ENCODE assay signal across 25 mouse cellular contexts in the genomic region with DNA sequence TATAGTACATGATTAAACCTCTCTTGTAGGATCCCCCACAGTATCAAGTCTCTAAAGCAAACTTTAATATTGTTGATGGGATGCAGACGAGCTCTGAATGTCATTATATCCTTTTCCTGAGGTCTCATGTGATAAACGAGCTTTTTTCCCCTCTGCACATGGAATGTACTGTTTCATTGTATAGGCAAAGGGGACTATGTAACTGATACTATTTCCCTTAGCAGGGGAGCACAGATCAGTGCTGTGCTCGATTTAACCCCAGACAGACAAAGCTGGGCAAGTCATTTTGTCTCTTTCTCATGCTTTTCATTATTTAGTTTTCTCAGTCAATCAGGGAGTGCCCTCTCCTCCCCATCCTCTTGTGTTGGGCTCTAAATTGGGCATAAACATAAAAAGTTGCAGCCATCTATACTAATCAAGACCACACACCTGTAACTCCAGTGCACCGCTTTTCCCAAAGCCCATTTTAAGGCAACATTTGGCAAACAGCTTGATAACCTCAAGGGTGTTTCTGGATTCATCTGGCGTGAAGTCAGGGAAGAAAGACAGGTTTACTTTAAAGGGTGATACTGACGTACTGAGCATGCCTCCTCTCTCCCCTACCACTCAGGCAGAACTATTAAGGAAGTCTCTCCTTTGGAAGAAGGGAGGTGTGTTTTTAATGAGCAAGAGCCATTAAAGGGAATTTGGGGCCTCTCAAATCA.
DNase-seq lines count a peak whose midpoint lies in the region; ATAC-seq and TF ChIP-seq lines count a peak whose summit lies in the region.
"Had no signal": no experiment of that assay in that cellular context is flagged by ENCODE, and none has a peak within 500 bp of the region (broad histone marks: within the 10 kb centered on the region; RNA-seq: fewer than 3 reads in every experiment).

No protein-coding gene starts in this region.

- no peaks in the 10 kb centered on the region for H3K27me3 ChIP-seq in hindbrain, embryonic 14.5 days (ENCODE audit: control insufficient read depth, insufficient read depth, low read length)
- no peaks in the 10 kb centered on the region for H3K27me3 ChIP-seq in hindbrain, embryonic 12.5 days
- H3K27me3 ChIP-seq in kidney, embryonic 16.5 days (ENCODE audit: insufficient read depth, low read length) = no peaks in the 10 kb centered on the region
- H3K27me3 ChIP-seq in embryonic facial prominence, embryonic 14.5 days (replicated peaks; ENCODE audit: control insufficient read depth, insufficient read depth, low read length) = no peaks in the 10 kb centered on the region
- H3K27me3 ChIP-seq: forebrain, embryonic 13.5 days; heart, embryonic 15.5 days; hindbrain, embryonic 13.5 days; intestine, embryonic 15.5 days; liver, embryonic 15.5 days; lung, embryonic 15.5 days; stomach, embryonic 15.5 days had no signal

- no peaks in the 10 kb centered on the region for H3K36me3 ChIP-seq in hindbrain, embryonic 14.5 days (replicated peaks; ENCODE audit: control insufficient read depth, insufficient read depth)
- H3K36me3 ChIP-seq in hindbrain, embryonic 12.5 days = no peaks in the 10 kb centered on the region
- no peaks in the 10 kb centered on the region for H3K36me3 ChIP-seq in kidney, embryonic 16.5 days (ENCODE audit: insufficient read depth, low read length)
- no peaks in the 10 kb centered on the region for H3K36me3 ChIP-seq in embryonic facial prominence, embryonic 14.5 days (ENCODE audit: control insufficient read depth, insufficient read depth, low read length)
- H3K36me3 ChIP-seq: heart, embryonic 10.5 days; heart, embryonic 15.5 days; hindbrain, embryonic 13.5 days; intestine, embryonic 15.5 days; liver, embryonic 15.5 days; lung, embryonic 15.5 days; stomach, embryonic 15.5 days had no signal

- H3K27ac ChIP-seq in hindbrain, embryonic 14.5 days = no peak overlapping the region
- H3K27ac ChIP-seq in hindbrain, embryonic 12.5 days = no peak overlapping the region
- no peak overlapping the region for H3K27ac ChIP-seq in kidney, embryonic 16.5 days (ENCODE audit: low read length)
- no peak overlapping the region for H3K27ac ChIP-seq in embryonic facial prominence, embryonic 14.5 days (replicated peaks; ENCODE audit: low read depth, low read length)
- H3K27ac ChIP-seq: forebrain, embryonic 13.5 days; heart, embryonic 10.5 days; heart, embryonic 15.5 days; hindbrain, embryonic 13.5 days; intestine, embryonic 15.5 days; liver, embryonic 15.5 days; lung, embryonic 15.5 days; macrophage; stomach, embryonic 15.5 days had no signal

- ATAC-seq in hindbrain, embryonic 14.5 days (ENCODE audit: low FRiP score) = no peak
- ATAC-seq in hindbrain, embryonic 12.5 days (ENCODE audit: low FRiP score) = no peak
- ATAC-seq in kidney, embryonic 16.5 days (ENCODE audit: low FRiP score, low TSS enrichment) = peak; percentile 59; the same call in 1 of the 2 replicates
- ATAC-seq in embryonic facial prominence, embryonic 14.5 days (ENCODE audit: low read depth) = 0 out of 2 replicates have a peak, but pooled peaks have one; percentile 22
- ATAC-seq: CD4-positive, CD25-positive, alpha-beta regulatory T cell, adult 4 months; forebrain, embryonic 13.5 days; intestine, embryonic 15.5 days had no signal

- no peaks in the 10 kb centered on the region for H3K4me1 ChIP-seq in hindbrain, embryonic 14.5 days (replicated peaks; ENCODE audit: control insufficient read depth, insufficient read depth, low read length)
- no peaks in the 10 kb centered on the region for H3K4me1 ChIP-seq in hindbrain, embryonic 12.5 days
- no peaks in the 10 kb centered on the region for H3K4me1 ChIP-seq in kidney, embryonic 16.5 days (ENCODE audit: insufficient read depth, low read length)
- no peaks in the 10 kb centered on the region; the same call in 1 of the 2 replicates for H3K4me1 ChIP-seq in embryonic facial prominence, embryonic 14.5 days (ENCODE audit: control insufficient read depth, insufficient read depth, low read length)
- H3K4me1 ChIP-seq: forebrain, embryonic 13.5 days; heart, embryonic 10.5 days; heart, embryonic 15.5 days; hindbrain, embryonic 13.5 days; intestine, embryonic 15.5 days; liver, embryonic 15.5 days; lung, embryonic 15.5 days; stomach, embryonic 15.5 days had no signal

- no peak overlapping the region for H3K9ac ChIP-seq in hindbrain, embryonic 14.5 days
- no peak overlapping the region for H3K9ac ChIP-seq in hindbrain, embryonic 12.5 days
- no peak overlapping the region for H3K9ac ChIP-seq in kidney, embryonic 16.5 days (replicated peaks; ENCODE audit: low read length)
- H3K9ac ChIP-seq in embryonic facial prominence, embryonic 14.5 days (ENCODE audit: low read depth, low read length) = no peak overlapping the region
- H3K9ac ChIP-seq: forebrain, embryonic 13.5 days; heart, embryonic 15.5 days; hindbrain, embryonic 13.5 days; intestine, embryonic 15.5 days; liver, embryonic 15.5 days; lung, embryonic 15.5 days; stomach, embryonic 15.5 days had no signal

- H3K4me3 ChIP-seq in hindbrain, embryonic 14.5 days (replicated peaks; ENCODE audit: low read length) = no peak overlapping the region
- H3K4me3 ChIP-seq in hindbrain, embryonic 12.5 days = no peak overlapping the region
- H3K4me3 ChIP-seq in kidney, embryonic 16.5 days (ENCODE audit: low read length) = no peak overlapping the region
- H3K4me3 ChIP-seq in embryonic facial prominence, embryonic 14.5 days (ENCODE audit: low read depth, low read length) = no peak overlapping the region
- H3K4me3 ChIP-seq: forebrain, embryonic 13.5 days; heart, embryonic 10.5 days; heart, embryonic 15.5 days; hindbrain, embryonic 13.5 days; intestine, embryonic 15.5 days; liver, embryonic 15.5 days; lung, embryonic 15.5 days; stomach, embryonic 15.5 days had no signal

- TF ChIP-seq POLR2A in brain, embryonic 14.5 days (IDR thresholded peaks at IDR 0.05; ENCODE audit: borderline replicate concordance, extremely low read depth, insufficient read depth, insufficient read length, poor library complexity, severe bottlenecking) = no peak

- no peaks in the 10 kb centered on the region for H3K9me3 ChIP-seq in hindbrain, embryonic 14.5 days (ENCODE audit: control insufficient read depth, low read length)
- H3K9me3 ChIP-seq in hindbrain, embryonic 12.5 days (replicated peaks) = no peaks in the 10 kb centered on the region
- H3K9me3 ChIP-seq in kidney, embryonic 16.5 days (ENCODE audit: low read length) = no peaks in the 10 kb centered on the region
- H3K9me3 ChIP-seq in embryonic facial prominence, embryonic 14.5 days (ENCODE audit: control insufficient read depth, low read length) = no peaks in the 10 kb centered on the region
- H3K9me3 ChIP-seq: forebrain, embryonic 13.5 days; heart, embryonic 10.5 days; heart, embryonic 15.5 days; hindbrain, embryonic 13.5 days; intestine, embryonic 15.5 days; liver, embryonic 15.5 days; lung, embryonic 15.5 days; stomach, embryonic 15.5 days had no signal

- TF ChIP-seq CTCF in brain, embryonic 14.5 days (IDR thresholded peaks at IDR 0.05; ENCODE audit: borderline replicate concordance, extremely low read depth, insufficient read depth, insufficient read length) = no peak

- DNase-seq in hindbrain, embryonic 14.5 days (ENCODE audit: low spot score) = peak; percentile 39
- DNase-seq in kidney, postnatal 36 days = no peak
- peak; percentile 7 for DNase-seq in brain, embryonic 14.5 days (ENCODE audit: low read depth)
- no peak for DNase-seq in embryonic facial prominence, embryonic 14.5 days (ENCODE audit: low spot score)
- DNase-seq in thymus, postnatal 14 days = no peak
- DNase-seq: adrenal gland, postnatal 14 days; cerebellum, adult 8-10 months; gastrocnemius, postnatal 14 days; heart, adult 11 months; kidney, adult 2 months; kidney, postnatal 4 days; midbrain, embryonic 14.5 days; right cerebral cortex, postnatal 25 days had no signal

- 59% methylated on average over 6 of the region's 6 CpGs for WGBS in hindbrain, embryonic 14.5 days
- 62% methylated on average over 6 of the region's 6 CpGs for WGBS in hindbrain, embryonic 12.5 days
- 35% methylated on average over 6 of the region's 6 CpGs for WGBS in kidney, embryonic 16.5 days
- 24% methylated on average over 6 of the region's 6 CpGs for WGBS in embryonic facial prominence, embryonic 14.5 days

- H3K4me2 ChIP-seq in hindbrain, embryonic 14.5 days (replicated peaks) = no peak overlapping the region
- H3K4me2 ChIP-seq in hindbrain, embryonic 12.5 days (replicated peaks) = no peak overlapping the region
- no peak overlapping the region for H3K4me2 ChIP-seq in kidney, embryonic 16.5 days (replicated peaks; ENCODE audit: low read depth, low read length)
- no peak overlapping the region for H3K4me2 ChIP-seq in embryonic facial prominence, embryonic 14.5 days (ENCODE audit: low read depth, low read length)
- H3K4me2 ChIP-seq: forebrain, embryonic 13.5 days; heart, embryonic 15.5 days; hindbrain, embryonic 13.5 days; intestine, embryonic 15.5 days; liver, embryonic 15.5 days; lung, embryonic 15.5 days; stomach, embryonic 15.5 days had no signal

Comparison
In these comparisons a context has a peak if more than half of its experiments do, and no peak if none do; other contexts are left out.
1. ATAC-seq: peak in kidney, embryonic 16.5 days (single experiment) and embryonic facial prominence, embryonic 14.5 days (single experiment); none in hindbrain, embryonic 14.5 days (single experiment) and hindbrain, embryonic 12.5 days (single experiment).
2. DNase-seq: peak in hindbrain, embryonic 14.5 days (single experiment) and brain, embryonic 14.5 days (single experiment); none in kidney, postnatal 36 days (0 of 2), embryonic facial prominence, embryonic 14.5 days (single experiment) and thymus, postnatal 14 days (single experiment).